Mouse (Mus musculus): ENCODE results near the gene Tjp2. TPM values are rescaled to one million over a fixed set of nuclear protein-coding genes. Genes with fewer than 3 reads are reported as not detected.

Gene Tjp2
- polyA plus RNA-seq, 1 experiment, result 22.1 TPM

- peaks cover 14% of the 10 kb centered on the region for H3K36me3 ChIP-seq (ENCODE audit: control insufficient read depth, insufficient read depth)
- H3ac ChIP-seq (ENCODE audit: control insufficient read depth, insufficient read length, low read depth), result no peak overlapping the region
- TF ChIP-seq USF1 (IDR thresholded peaks at IDR 0.05; ENCODE audit: low read depth) (no peak), FOSL1 (IDR thresholded peaks at IDR 0.05; ENCODE audit: insufficient read depth, low read length, poor library complexity, severe bottlenecking) (no peak), CTCF (IDR thresholded peaks at IDR 0.05; ENCODE audit: control insufficient read depth, insufficient read depth, insufficient read length) (no peak), CEBPB (IDR thresholded peaks at IDR 0.05; ENCODE audit: low read depth) (no peak), MAX (IDR thresholded peaks at IDR 0.05) (no peak), MYOD1 (IDR thresholded peaks at IDR 0.05; ENCODE audit: control insufficient read depth, insufficient read length, low read depth) (no peak), MYOG (IDR thresholded peaks at IDR 0.05; ENCODE audit: control insufficient read depth, extremely low read depth, insufficient read length) (no peak)
- H3K27me3 ChIP-seq (ENCODE audit: control insufficient read depth, insufficient read depth, insufficient read length), result no peaks in the 10 kb centered on the region
- H3K4me3 ChIP-seq (ENCODE audit: insufficient read depth, poor library complexity, severe bottlenecking), result no peak overlapping the region
- no peaks in the 10 kb centered on the region for H3K79me2 ChIP-seq (ENCODE audit: control insufficient read depth, insufficient read depth)
- no peaks in the 10 kb centered on the region for H3K79me3 ChIP-seq (ENCODE audit: low read depth)
These were observed 41.4 kb upstream of the Tjp2 start for GRCm38 (mm10) chr19:24266046-24266830.

- peak; percentile 28 for TF ChIP-seq CTCF (IDR thresholded peaks at IDR 0.05; ENCODE audit: control insufficient read depth, insufficient read depth, insufficient read length)
- no peak for TF ChIP-seq FOSL1 (IDR thresholded peaks at IDR 0.05; ENCODE audit: insufficient read depth, low read length, poor library complexity, severe bottlenecking)
- no peak for TF ChIP-seq USF1 (IDR thresholded peaks at IDR 0.05; ENCODE audit: low read depth)
- H3K79me3 ChIP-seq (ENCODE audit: low read depth), result no peaks in the 10 kb centered on the region
- H3K4me3 ChIP-seq (ENCODE audit: insufficient read depth, poor library complexity, severe bottlenecking), result no peak overlapping the region
- no peaks in the 10 kb centered on the region for H3K27me3 ChIP-seq (ENCODE audit: control insufficient read depth, insufficient read depth, insufficient read length)
- peaks cover 11% of the 10 kb centered on the region for H3K36me3 ChIP-seq (ENCODE audit: control insufficient read depth, insufficient read depth)
- no peaks in the 10 kb centered on the region for H3K79me2 ChIP-seq (ENCODE audit: control insufficient read depth, insufficient read depth)
- H3ac ChIP-seq (ENCODE audit: control insufficient read depth, insufficient read length, low read depth), result no peak overlapping the region
These were observed 40.2 kb upstream of the Tjp2 start for GRCm38 (mm10) chr19:24264991-24265390.

- Histone ChIP-seq H3ac (ENCODE audit: control insufficient read depth, insufficient read length, low read depth) (no peak overlapping the region), H3K79me3 (ENCODE audit: low read depth) (no peaks in the 10 kb centered on the region), H3K36me3 (ENCODE audit: control insufficient read depth, insufficient read depth) (peaks cover 17% of the 10 kb centered on the region), H3K4me3 (ENCODE audit: insufficient read depth, poor library complexity, severe bottlenecking) (no peak overlapping the region), H3K27me3 (ENCODE audit: control insufficient read depth, insufficient read depth, insufficient read length) (no peaks in the 10 kb centered on the region), H3K79me2 (ENCODE audit: control insufficient read depth, insufficient read depth) (no peaks in the 10 kb centered on the region)
- TF ChIP-seq FOSL1 (IDR thresholded peaks at IDR 0.05; ENCODE audit: insufficient read depth, low read length, poor library complexity, severe bottlenecking) (no peak), MYOG (IDR thresholded peaks at IDR 0.05; ENCODE audit: control insufficient read depth, extremely low read depth, insufficient read length) (no peak), USF1 (IDR thresholded peaks at IDR 0.05; ENCODE audit: low read depth) (no peak), MYOD1 (IDR thresholded peaks at IDR 0.05; ENCODE audit: control insufficient read depth, insufficient read length, low read depth) (no peak), CTCF (IDR thresholded peaks at IDR 0.05; ENCODE audit: control insufficient read depth, insufficient read depth, insufficient read length) (no peak), MAX (IDR thresholded peaks at IDR 0.05) (no peak), CEBPB (IDR thresholded peaks at IDR 0.05; ENCODE audit: low read depth) (no peak)
These were observed 37.9 kb upstream of the Tjp2 start for GRCm38 (mm10) chr19:24262736-24263135.

GRCm38 (mm10) chr19:24259390-24260351 lies 34.8 kb upstream of the Tjp2 start:
- H3K36me3 ChIP-seq (ENCODE audit: control insufficient read depth, insufficient read depth), result peaks cover 14% of the 10 kb centered on the region
- no peaks in the 10 kb centered on the region for H3K79me2 ChIP-seq (ENCODE audit: control insufficient read depth, insufficient read depth)
- no peaks in the 10 kb centered on the region for H3K79me3 ChIP-seq (ENCODE audit: low read depth)
- TF ChIP-seq CEBPB (IDR thresholded peaks at IDR 0.05; ENCODE audit: low read depth) (no peak), FOSL1 (IDR thresholded peaks at IDR 0.05; ENCODE audit: insufficient read depth, low read length, poor library complexity, severe bottlenecking) (no peak), MAX (IDR thresholded peaks at IDR 0.05) (no peak), CTCF (IDR thresholded peaks at IDR 0.05; ENCODE audit: control insufficient read depth, insufficient read depth, insufficient read length) (no peak), MYOD1 (IDR thresholded peaks at IDR 0.05; ENCODE audit: control insufficient read depth, insufficient read length, low read depth) (no peak), MYOG (IDR thresholded peaks at IDR 0.05; ENCODE audit: control insufficient read depth, extremely low read depth, insufficient read length) (no peak), USF1 (IDR thresholded peaks at IDR 0.05; ENCODE audit: low read depth) (no peak)
- H3ac ChIP-seq (ENCODE audit: control insufficient read depth, insufficient read length, low read depth), result no peak overlapping the region
- H3K27me3 ChIP-seq (ENCODE audit: control insufficient read depth, insufficient read depth, insufficient read length), result no peaks in the 10 kb centered on the region
- H3K4me3 ChIP-seq (ENCODE audit: insufficient read depth, poor library complexity, severe bottlenecking), result no peak overlapping the region

- H3K79me2 ChIP-seq (ENCODE audit: control insufficient read depth, insufficient read depth), result no peaks in the 10 kb centered on the region
- TF ChIP-seq FOSL1 (IDR thresholded peaks at IDR 0.05; ENCODE audit: insufficient read depth, low read length, poor library complexity, severe bottlenecking) (no peak), MAX (IDR thresholded peaks at IDR 0.05) (no peak), MYOD1 (IDR thresholded peaks at IDR 0.05; ENCODE audit: control insufficient read depth, insufficient read length, low read depth) (no peak), CEBPB (IDR thresholded peaks at IDR 0.05; ENCODE audit: low read depth) (no peak), CTCF (IDR thresholded peaks at IDR 0.05; ENCODE audit: control insufficient read depth, insufficient read depth, insufficient read length) (no peak), USF1 (IDR thresholded peaks at IDR 0.05; ENCODE audit: low read depth) (no peak), MYOG (IDR thresholded peaks at IDR 0.05; ENCODE audit: control insufficient read depth, extremely low read depth, insufficient read length) (no peak)
These were observed 33.5 kb upstream of the Tjp2 start for GRCm38 (mm10) chr19:24258368-24258767.

More at GRCm38 (mm10) chr19:24258368-24258767, 33.5 kb upstream of the Tjp2 start:
- H3K79me3 ChIP-seq (ENCODE audit: low read depth), result no peaks in the 10 kb centered on the region
- H3K36me3 ChIP-seq (ENCODE audit: control insufficient read depth, insufficient read depth), result peaks cover 12% of the 10 kb centered on the region
- H3K4me3 ChIP-seq (ENCODE audit: insufficient read depth, poor library complexity, severe bottlenecking), result no peak overlapping the region
- H3K27me3 ChIP-seq (ENCODE audit: control insufficient read depth, insufficient read depth, insufficient read length), result no peaks in the 10 kb centered on the region
- H3ac ChIP-seq (ENCODE audit: control insufficient read depth, insufficient read length, low read depth), result no peak overlapping the region
